Mouse (Mus musculus) heart, postnatal 0 days (tissue): ENCODE results near the gene Ccdc194.

Source experiments
- CTCF ChIP-seq: IDR thresholded peaks from 2 replicates; pipeline ENCODE4 v1.5.1; 2016; ENCODE audit warnings: antibody characterized with exemption, control low read depth, low read depth
- EP300 ChIP-seq: IDR thresholded peaks from 2 replicates; pipeline ENCODE4 v1.6.1; 2016; ENCODE audit warnings: antibody characterized with exemption, low read depth

DNA sequence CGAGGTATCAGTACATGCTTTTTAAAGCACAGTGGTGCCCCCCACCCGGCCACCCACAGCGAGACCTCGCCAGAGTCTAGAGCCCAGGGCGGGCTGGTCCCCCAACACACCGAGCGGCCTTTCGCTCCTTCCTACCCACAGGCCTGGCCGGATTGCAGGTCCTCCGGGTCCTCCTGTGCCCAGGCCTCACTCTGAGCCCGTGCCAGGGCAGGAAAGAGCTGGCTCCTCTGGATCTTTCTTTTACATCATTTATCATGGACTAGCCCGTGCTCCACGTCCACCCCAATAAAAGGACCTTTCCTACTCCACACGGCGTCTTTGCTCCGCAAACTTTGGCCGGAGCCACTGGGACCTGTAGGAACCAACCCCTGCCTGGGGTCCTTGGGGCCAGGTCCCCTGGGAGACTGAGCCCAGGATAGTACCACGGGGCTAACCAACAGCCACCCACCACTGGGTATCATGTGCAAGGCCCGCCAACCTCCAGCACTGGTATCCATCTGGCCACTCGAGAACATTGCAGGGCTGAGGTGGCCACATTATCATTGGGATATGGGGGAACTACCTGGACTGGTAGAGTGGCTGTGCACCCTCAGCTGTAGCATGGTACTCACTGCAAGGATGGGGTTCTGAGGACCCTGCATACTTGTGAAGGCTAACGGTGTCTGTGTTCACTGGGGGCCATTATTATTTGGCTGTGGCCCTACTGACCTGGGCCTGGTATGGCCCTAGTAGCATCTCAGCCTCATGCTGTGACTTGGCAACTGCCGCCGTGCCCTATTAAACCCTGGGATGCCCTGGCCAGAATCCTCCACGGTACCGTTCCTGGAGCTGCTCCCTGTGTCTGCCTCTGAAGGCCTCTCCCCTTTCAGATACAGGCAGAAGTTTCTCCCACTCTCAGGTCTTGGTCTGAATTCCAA is 50.5 kb downstream of the Ccdc194 start:
- TF ChIP-seq CTCF, result no peak
- no peak for TF ChIP-seq EP300
